Mouse (Mus musculus) lung, adult 2 months (tissue): ENCODE measurements at regions not wholly inside any gene's neighbourhood (a gene's known extent, or its start where the extent isn't known, plus 50 kb on each side); places are given as distances from the start of the nearest gene placed in this dataset.
"Not testable (repeated sequence)": the region's sequence is repeated elsewhere in the genome, so short reads cannot be mapped to it uniquely, and the experiment has no call there.

Experiments used
- DNase-seq: peaks from one replicate; pipeline ENCODE4 v3.0.0; 2022
- H3K4me1 ChIP-seq: fragments of 200-500 bp; 2 replicates; pipeline ENCODE4 v1.6.1; 2011; ENCODE audit warnings: low read length; ENCODE audit not compliant: control insufficient read depth, insufficient read depth
- H3K4me3 ChIP-seq: fragments of 200-500 bp; replicated peaks from 2 replicates; pipeline ENCODE3; 2011; ENCODE audit warnings: low read depth, mild to moderate bottlenecking, control low read depth, low read length; ENCODE audit errors: extremely low read depth
- CTCF ChIP-seq: fragments of 200-500 bp; IDR thresholded peaks from 2 replicates; pipeline ENCODE4 v1.5.1; 2011; ENCODE audit warnings: mild to moderate bottlenecking, low read length, control low read depth; ENCODE audit not compliant: insufficient read depth
- POLR2A ChIP-seq: fragments of 200-500 bp; IDR thresholded peaks from 2 replicates; pipeline ENCODE4 v1.6.1; 2011; ENCODE audit warnings: low read depth, mild to moderate bottlenecking, control low read depth, low read length, borderline replicate concordance; ENCODE audit errors: extremely low read depth
- WGBS: fragments of 180-500 bp; shearing (Covaris S2); methylation state at CpG from one replicate; pipeline ENCODE4 v1.1.7; 2018; 5-methylcytosine and 5-hydroxymethylcytosine counted together

DNA sequence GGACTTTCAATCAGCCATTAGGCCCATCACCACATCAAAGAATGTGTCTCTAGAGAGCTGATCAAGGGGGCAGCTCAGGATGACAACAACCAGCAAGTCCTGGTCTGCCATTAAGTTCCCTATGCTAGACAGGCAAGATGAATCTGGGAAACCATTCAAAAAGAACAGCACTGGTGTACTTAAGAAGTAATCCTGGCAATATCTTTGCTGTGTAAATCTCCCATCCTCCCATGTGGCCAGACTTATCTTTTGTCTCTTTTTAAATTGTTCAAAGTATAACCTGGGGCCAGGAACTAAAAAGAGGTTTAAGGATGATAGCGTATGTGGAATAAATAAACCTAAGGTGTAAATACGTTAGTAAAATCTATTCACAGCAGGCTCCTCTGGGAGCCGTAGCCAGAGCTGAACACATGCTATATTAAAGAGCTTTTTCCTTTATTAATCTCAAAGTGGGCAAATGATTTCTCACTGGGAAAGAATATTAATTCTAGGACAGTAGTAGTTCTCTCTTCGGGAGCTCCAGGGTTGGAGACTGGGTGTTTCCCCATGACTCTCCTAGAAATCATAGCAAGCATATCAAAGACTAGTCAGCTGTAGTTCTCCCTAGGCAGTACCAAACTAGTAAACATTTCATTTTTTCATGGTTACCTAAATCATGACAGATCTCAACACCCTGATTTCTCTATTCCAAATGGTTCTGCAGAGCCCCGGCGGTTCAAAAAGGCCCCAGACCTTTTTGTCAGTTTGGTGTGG is 216.8 kb upstream of the Zpld1 start:
- WGBS: 88% methylated on average over 6 of the region's 6 CpGs
- no peak overlapping the region for H3K4me3 ChIP-seq
- DNase-seq: no peak
- TF ChIP-seq CTCF (no peak), POLR2A (no peak)
- H3K4me1 ChIP-seq: no peaks in the 10 kb centered on the region

GRCm38 (mm10) chr16:55504796-55505413 is 207.1 kb upstream of the Zpld1 start:
- DNase-seq: no peak
- Histone ChIP-seq H3K4me3 (no peak overlapping the region), H3K4me1 (peaks cover 2% of the 10 kb centered on the region; the same call in 1 of the 2 replicates)
- no peak for TF ChIP-seq CTCF
- no peak for TF ChIP-seq POLR2A
- WGBS: 36% methylated on average over 6 of the region's 6 CpGs

DNA sequence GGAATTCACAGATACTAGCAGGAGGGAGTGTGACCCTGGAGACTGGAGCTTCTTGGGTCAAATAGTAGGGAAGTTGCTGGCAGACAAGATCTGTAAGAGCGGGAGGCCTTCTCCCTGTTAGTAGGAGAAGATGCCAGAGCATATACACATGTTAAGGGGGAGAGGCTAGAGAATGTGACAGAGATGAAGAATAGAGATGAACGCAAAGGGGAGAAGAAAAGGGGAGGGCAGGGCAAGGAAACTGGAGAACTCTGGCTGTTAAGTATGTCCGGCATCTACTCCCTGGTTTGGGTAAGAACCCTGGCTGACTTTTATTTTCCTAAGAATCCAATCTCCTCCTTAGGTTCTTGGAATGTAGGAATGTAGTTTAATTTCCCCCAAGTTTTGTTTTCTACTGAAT is 206.5 kb upstream of the Zpld1 start:
- TF ChIP-seq CTCF (no peak), POLR2A (no peak)
- DNase-seq: no peak
- WGBS: 72% methylated on average over 3 of the region's 3 CpGs
- Histone ChIP-seq H3K4me1 (peaks cover 2% of the 10 kb centered on the region; the same call in 1 of the 2 replicates), H3K4me3 (no peak overlapping the region)

DNA sequence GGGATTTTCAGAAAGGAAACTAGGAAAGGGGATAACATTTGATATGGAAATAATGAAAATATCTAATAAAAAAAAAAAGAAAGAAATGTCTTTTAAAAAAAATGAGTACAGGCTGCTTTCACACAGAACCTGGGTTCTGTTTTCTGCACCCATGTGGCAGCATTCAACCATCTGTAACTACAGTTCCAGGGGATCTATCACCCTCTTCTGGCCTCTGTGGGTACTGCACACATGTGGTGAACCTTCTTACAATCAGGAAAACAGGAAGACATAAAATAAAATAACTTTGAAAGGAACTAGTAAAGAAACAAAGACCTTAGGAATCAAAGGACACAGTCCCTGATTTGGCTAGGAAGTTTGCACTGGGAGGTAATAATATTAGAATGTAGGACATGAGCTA is 205.5 kb upstream of the Zpld1 start:
- TF ChIP-seq POLR2A: no peak
- no peak for TF ChIP-seq CTCF
- H3K4me1 ChIP-seq: peaks cover 2% of the 10 kb centered on the region; the same call in 1 of the 2 replicates
- H3K4me3 ChIP-seq: no peak overlapping the region
- DNase-seq: no peak

DNA sequence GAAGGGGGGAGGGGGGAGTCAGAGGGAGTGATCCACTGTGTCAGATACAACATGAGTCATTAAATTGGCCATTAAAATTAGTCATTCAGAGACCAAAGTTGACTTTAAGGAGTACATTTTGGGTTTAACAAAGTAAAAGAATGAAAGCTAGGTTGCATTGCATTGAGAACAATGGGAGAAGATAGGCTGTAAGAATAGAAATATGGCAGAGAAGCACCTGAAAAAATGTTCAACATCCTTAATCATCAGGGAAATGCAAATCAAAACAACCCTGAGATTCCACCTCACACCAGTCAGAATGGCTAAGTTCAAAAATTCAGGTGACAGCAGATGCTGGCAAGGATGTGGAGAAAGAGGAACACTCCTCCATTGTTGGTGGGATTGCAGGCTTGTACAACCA is 202.0 kb upstream of the Zpld1 start:
- H3K4me3 ChIP-seq, DNase-seq, H3K4me1 ChIP-seq: not testable (repeated sequence)

GRCm38 (mm10) chr16:55495051-55495450 is 197.3 kb upstream of the Zpld1 start:
- TF ChIP-seq POLR2A (no peak), CTCF (no peak)
- WGBS: 44% methylated on average over 10 of the region's 10 CpGs
- Histone ChIP-seq H3K4me1 (no peaks in the 10 kb centered on the region; the same call in 1 of the 2 replicates), H3K4me3 (no peak overlapping the region)
- DNase-seq: no peak

GRCm38 (mm10) chr16:55494162-55494561 is 196.4 kb upstream of the Zpld1 start:
- no peaks in the 10 kb centered on the region; the same call in 1 of the 2 replicates for H3K4me1 ChIP-seq
- no peak for DNase-seq
- WGBS: 39% methylated on average over 5 of the region's 5 CpGs
- no peak overlapping the region for H3K4me3 ChIP-seq
- TF ChIP-seq CTCF (no peak), POLR2A (no peak)

DNA sequence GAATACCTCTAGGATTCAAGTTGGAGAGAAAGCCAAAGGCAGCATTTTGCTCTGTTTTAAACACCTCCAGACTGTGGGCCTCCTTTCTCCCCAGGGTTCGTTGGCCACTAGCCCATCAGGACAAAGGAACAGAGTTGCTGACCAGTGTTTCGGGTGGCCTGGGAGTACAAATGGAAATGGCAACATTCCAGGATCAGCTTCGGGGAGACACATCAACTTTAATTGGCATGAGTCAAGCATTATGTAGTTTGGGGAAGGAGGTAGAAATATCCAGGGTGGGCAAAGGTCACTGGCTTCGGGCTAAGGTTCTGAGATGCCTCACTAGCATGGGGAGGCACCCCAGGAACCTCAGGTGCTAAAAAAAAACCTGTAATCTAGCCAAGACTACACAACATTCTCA is 194.3 kb upstream of the Zpld1 start:
- no peak for DNase-seq
- Histone ChIP-seq H3K4me3 (no peak overlapping the region), H3K4me1 (no peaks in the 10 kb centered on the region; the same call in 1 of the 2 replicates)
- 68% methylated on average over 4 of the region's 4 CpGs for WGBS
- no peak for TF ChIP-seq POLR2A
- TF ChIP-seq CTCF: no peak

- WGBS: 72% methylated on average over 2 of the region's 2 CpGs
These were observed 186.6 kb upstream of the Zpld1 start for GRCm38 (mm10) chr16:55484391-55484790.

DNA sequence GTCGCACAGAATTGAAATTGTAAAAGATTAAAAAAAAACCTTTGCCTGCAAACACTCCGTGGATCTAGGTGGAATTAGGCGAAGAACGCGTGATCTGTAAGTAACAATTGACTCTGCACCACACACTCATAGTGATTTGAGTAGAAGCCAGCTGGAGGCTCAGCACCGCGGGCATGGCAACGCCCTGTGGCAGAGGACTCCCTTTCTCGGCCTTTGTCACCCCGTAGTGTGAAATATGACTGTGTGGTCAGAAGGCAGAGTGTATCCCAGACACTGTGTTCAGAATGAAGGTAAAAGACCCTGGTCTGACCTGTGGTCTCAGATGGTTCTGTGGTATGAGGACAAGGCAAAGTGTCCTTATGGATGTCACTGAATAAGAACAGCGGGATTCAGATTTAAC is 183.0 kb upstream of the Zpld1 start:
- no peak for TF ChIP-seq POLR2A
- 75% methylated on average over 11 of the region's 11 CpGs for WGBS
- no peak for DNase-seq
- Histone ChIP-seq H3K4me1 (no peaks in the 10 kb centered on the region; the same call in 1 of the 2 replicates), H3K4me3 (no peak overlapping the region)

More at GRCm38 (mm10) chr16:55484391-55484790, 186.6 kb upstream of the Zpld1 start:
- no peaks in the 10 kb centered on the region; the same call in 1 of the 2 replicates for H3K4me1 ChIP-seq
- TF ChIP-seq CTCF (no peak), POLR2A (no peak)
- no peak for DNase-seq
- no peak overlapping the region for H3K4me3 ChIP-seq
